16 mouse cellular contexts compared by ENCODE assay signal in the genomic region with DNA sequence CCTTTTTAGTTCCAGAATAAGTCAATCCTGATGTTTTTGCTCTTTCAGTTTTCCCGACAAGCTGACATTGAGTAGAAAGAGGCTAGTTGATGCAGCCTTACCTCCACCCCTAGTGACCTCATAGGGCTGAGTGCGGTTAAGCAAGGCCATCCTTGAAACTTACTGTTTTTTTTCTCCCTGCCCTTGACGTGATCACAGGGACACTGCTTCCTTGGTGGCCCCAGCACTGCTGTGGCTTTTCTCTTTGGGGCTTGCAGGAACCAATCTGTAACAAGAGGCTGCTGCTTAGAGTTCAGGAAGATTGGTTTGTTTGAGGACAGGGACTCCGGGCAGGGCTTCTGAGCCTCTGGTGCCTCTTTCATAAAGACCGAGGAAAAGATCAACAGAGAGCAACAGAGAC. TPM values are rescaled to one million over a fixed set of nuclear protein-coding genes. Genes with fewer than 3 reads are reported as not detected.
DNase-seq lines count a peak whose midpoint lies in the region; ATAC-seq and TF ChIP-seq lines count a peak whose summit lies in the region.
"Had no signal": no experiment of that assay in that cellular context is flagged by ENCODE, and none has a peak within 500 bp of the region (broad histone marks: within the 10 kb centered on the region; RNA-seq: fewer than 3 reads in every experiment).

No protein-coding gene starts in this region.

- H3K4me1 ChIP-seq in forebrain, embryonic 10.5 days, result peaks cover 13% of the 10 kb centered on the region
- H3K4me1 ChIP-seq in forebrain, embryonic 16.5 days (replicated peaks; ENCODE audit: control insufficient read depth, insufficient read depth, low read length), result no peaks in the 10 kb centered on the region
- peaks cover 7% of the 10 kb centered on the region; the same call in 1 of the 2 replicates for H3K4me1 ChIP-seq in lung, postnatal 0 days (ENCODE audit: insufficient read depth, low read depth, low read length)
- peaks cover 24% of the 10 kb centered on the region for H3K4me1 ChIP-seq in embryonic facial prominence, embryonic 13.5 days
- H3K4me1 ChIP-seq in stomach, embryonic 16.5 days (ENCODE audit: control insufficient read depth, insufficient read depth, low read length), result no peaks in the 10 kb centered on the region
- H3K4me1 ChIP-seq: forebrain, embryonic 13.5 days; midbrain, embryonic 15.5 days had no signal

- TF ChIP-seq CTCF in lung, postnatal 0 days (IDR thresholded peaks at IDR 0.05), result no peak

- TF ChIP-seq EP300 in lung, postnatal 0 days (IDR thresholded peaks at IDR 0.05), result no peak

- no peak overlapping the region for H3K9ac ChIP-seq in forebrain, embryonic 16.5 days (replicated peaks; ENCODE audit: low read depth, low read length)
- no peak overlapping the region for H3K9ac ChIP-seq in lung, postnatal 0 days (replicated peaks; ENCODE audit: low read depth)
- 0 out of 2 replicates have a peak overlapping the region, but pooled peaks have one; percentile 21 for H3K9ac ChIP-seq in embryonic facial prominence, embryonic 13.5 days
- no peak overlapping the region for H3K9ac ChIP-seq in stomach, embryonic 16.5 days (ENCODE audit: low read length)
- H3K9ac ChIP-seq: forebrain, embryonic 13.5 days; heart, embryonic 15.5 days; liver, embryonic 12.5 days; lung, embryonic 15.5 days; midbrain, embryonic 15.5 days had no signal

- H3K9me3 ChIP-seq in forebrain, embryonic 10.5 days, result no peaks in the 10 kb centered on the region
- no peaks in the 10 kb centered on the region for H3K9me3 ChIP-seq in forebrain, embryonic 16.5 days (ENCODE audit: control insufficient read depth, low read length)
- H3K9me3 ChIP-seq in lung, postnatal 0 days (ENCODE audit: low read length), result no peaks in the 10 kb centered on the region
- H3K9me3 ChIP-seq in embryonic facial prominence, embryonic 13.5 days, result no peaks in the 10 kb centered on the region
- no peaks in the 10 kb centered on the region for H3K9me3 ChIP-seq in stomach, embryonic 16.5 days (replicated peaks; ENCODE audit: control insufficient read depth, low read length)
- H3K9me3 ChIP-seq: forebrain, embryonic 13.5 days; heart, embryonic 15.5 days; liver, embryonic 12.5 days; lung, embryonic 15.5 days; megakaryocyte, embryonic 14.5 days; midbrain, embryonic 15.5 days had no signal

- 18% methylated on average over 5 of the region's 5 CpGs for WGBS in forebrain, embryonic 10.5 days
- 30% methylated on average over 5 of the region's 5 CpGs for WGBS in forebrain, embryonic 16.5 days
- 37% methylated on average over 5 of the region's 5 CpGs for WGBS in lung, postnatal 0 days
- 10% methylated on average over 5 of the region's 5 CpGs for WGBS in embryonic facial prominence, embryonic 13.5 days
- 45% methylated on average over 5 of the region's 5 CpGs for WGBS in stomach, embryonic 16.5 days

- no peak for DNase-seq in forebrain, embryonic 10.5 days (ENCODE audit: extremely low spot score, low spot score)
- DNase-seq in lung, postnatal 0 days (ENCODE audit: low spot score), result peak; percentile 65
- DNase-seq in lung, postnatal 14 days, result no peak
- DNase-seq in ovary, postnatal 36 days (ENCODE audit: low spot score), result no peak
- no peak for DNase-seq in spleen, postnatal 14 days (ENCODE audit: low spot score in 2 of 2)

- ATAC-seq in forebrain, embryonic 16.5 days, result no peak
- ATAC-seq in lung, postnatal 0 days, result peak; percentile 82
- ATAC-seq in embryonic facial prominence, embryonic 13.5 days (ENCODE audit: insufficient number of reproducible peaks, insufficient read depth, low FRiP score, low TSS enrichment, low read depth), result no peak
- ATAC-seq in stomach, embryonic 16.5 days (ENCODE audit: insufficient read depth, low FRiP score), result no peak
- ATAC-seq: forebrain, embryonic 13.5 days; midbrain, embryonic 15.5 days had no signal

- H3K27me3 ChIP-seq in forebrain, embryonic 10.5 days (ENCODE audit: poor library complexity, severe bottlenecking), result peaks cover 5% of the 10 kb centered on the region; the same call in 1 of the 2 replicates
- H3K27me3 ChIP-seq in forebrain, embryonic 16.5 days (replicated peaks; ENCODE audit: control insufficient read depth, insufficient read depth, low read length), result no peaks in the 10 kb centered on the region
- no peaks in the 10 kb centered on the region for H3K27me3 ChIP-seq in lung, postnatal 0 days (replicated peaks; ENCODE audit: insufficient read depth, low read length)
- H3K27me3 ChIP-seq in embryonic facial prominence, embryonic 13.5 days, result no peaks in the 10 kb centered on the region
- no peaks in the 10 kb centered on the region for H3K27me3 ChIP-seq in stomach, embryonic 16.5 days (ENCODE audit: control insufficient read depth, insufficient read depth, low read length)
- H3K27me3 ChIP-seq: forebrain, embryonic 13.5 days; heart, embryonic 15.5 days; liver, embryonic 12.5 days; lung, embryonic 15.5 days; midbrain, embryonic 15.5 days had no signal

- no peaks in the 10 kb centered on the region for H3K36me3 ChIP-seq in forebrain, embryonic 10.5 days (replicated peaks)
- H3K36me3 ChIP-seq in forebrain, embryonic 16.5 days (ENCODE audit: control insufficient read depth, insufficient read depth), result no peaks in the 10 kb centered on the region
- no peaks in the 10 kb centered on the region for H3K36me3 ChIP-seq in lung, postnatal 0 days (ENCODE audit: insufficient read depth, low read length)
- H3K36me3 ChIP-seq in embryonic facial prominence, embryonic 13.5 days, result no peaks in the 10 kb centered on the region
- no peaks in the 10 kb centered on the region for H3K36me3 ChIP-seq in stomach, embryonic 16.5 days (ENCODE audit: control insufficient read depth, insufficient read depth, low read length)
- H3K36me3 ChIP-seq: heart, embryonic 15.5 days; liver, embryonic 12.5 days; lung, embryonic 15.5 days; midbrain, embryonic 15.5 days had no signal

- H3K27ac ChIP-seq in forebrain, embryonic 10.5 days, result peak overlapping the region; percentile 51
- no peak overlapping the region for H3K27ac ChIP-seq in forebrain, embryonic 16.5 days (ENCODE audit: low read length)
- no peak overlapping the region for H3K27ac ChIP-seq in lung, postnatal 0 days (ENCODE audit: low read length)
- H3K27ac ChIP-seq in embryonic facial prominence, embryonic 13.5 days, result peak overlapping the region; percentile 78
- peak overlapping the region; percentile 5; the same call in 1 of the 2 replicates for H3K27ac ChIP-seq in stomach, embryonic 16.5 days (ENCODE audit: low read length)
- H3K27ac ChIP-seq: forebrain, embryonic 13.5 days; heart, embryonic 15.5 days; liver, embryonic 12.5 days; lung, embryonic 15.5 days; midbrain, embryonic 15.5 days had no signal

- H3K4me3 ChIP-seq in forebrain, embryonic 10.5 days, result no peak overlapping the region
- no peak overlapping the region for H3K4me3 ChIP-seq in forebrain, embryonic 16.5 days (replicated peaks; ENCODE audit: low read length)
- no peak overlapping the region for H3K4me3 ChIP-seq in lung, postnatal 0 days (ENCODE audit: low read depth, low read length)
- no peak overlapping the region for H3K4me3 ChIP-seq in embryonic facial prominence, embryonic 13.5 days
- H3K4me3 ChIP-seq in stomach, embryonic 16.5 days (replicated peaks; ENCODE audit: low read length), result no peak overlapping the region
- H3K4me3 ChIP-seq: forebrain, embryonic 13.5 days; heart, embryonic 15.5 days; liver, embryonic 12.5 days; lung, embryonic 15.5 days; megakaryocyte, embryonic 14.5 days; midbrain, embryonic 15.5 days had no signal

- H3K4me2 ChIP-seq in forebrain, embryonic 16.5 days (ENCODE audit: low read length), result no peak overlapping the region
- no peak overlapping the region for H3K4me2 ChIP-seq in lung, postnatal 0 days (replicated peaks; ENCODE audit: low read depth, low read length)
- H3K4me2 ChIP-seq in embryonic facial prominence, embryonic 13.5 days, result no peak overlapping the region
- H3K4me2 ChIP-seq in stomach, embryonic 16.5 days (ENCODE audit: low read depth, low read length), result no peak overlapping the region
- H3K4me2 ChIP-seq: forebrain, embryonic 13.5 days; heart, embryonic 15.5 days; liver, embryonic 12.5 days; lung, embryonic 15.5 days; midbrain, embryonic 15.5 days had no signal

RNA-seq across cellular contexts. Expression of gene Lipe, which starts 3.5 kb away (rescaled TPM):
- polyA plus RNA-seq in forebrain, embryonic 10.5 days (2016; fragmentation: Nextera tagmentation; extraction: Ambion mirVana), result 7.4 and 7.5 TPM in 2 replicates
- 17.7 and 18.5 TPM in 2 replicates for polyA plus RNA-seq in forebrain, embryonic 16.5 days (2015; fragmentation: Nextera tagmentation; extraction: Ambion mirVana)
- 19.8 and 21.4 TPM in 2 replicates for polyA plus RNA-seq in lung, postnatal 0 days (2015; fragmentation: Nextera tagmentation; extraction: Ambion mirVana)
- polyA plus RNA-seq in embryonic facial prominence, embryonic 13.5 days (2015; fragmentation: Nextera tagmentation; extraction: Ambion mirVana), result 9.5 and 9.9 TPM in 2 replicates
- 10.6 and 10.9 TPM in 2 replicates for polyA plus RNA-seq in stomach, embryonic 16.5 days (2015; fragmentation: Nextera tagmentation; extraction: Ambion mirVana)

RNA-seq across cellular contexts. Expression of gene Cxcl17, which starts 10.7 kb away (rescaled TPM):
- 0.43 and 0.71 TPM in 2 replicates for polyA plus RNA-seq in forebrain, embryonic 10.5 days (2016; fragmentation: Nextera tagmentation; extraction: Ambion mirVana)
- 0.34 and 0.96 TPM in 2 replicates for polyA plus RNA-seq in forebrain, embryonic 16.5 days (2015; fragmentation: Nextera tagmentation; extraction: Ambion mirVana)
- 31.9 and 38.1 TPM in 2 replicates for polyA plus RNA-seq in lung, postnatal 0 days (2015; fragmentation: Nextera tagmentation; extraction: Ambion mirVana)
- 0.85 TPM in 1 of 2 replicates, not detected in the other for polyA plus RNA-seq in embryonic facial prominence, embryonic 13.5 days (2015; fragmentation: Nextera tagmentation; extraction: Ambion mirVana)
- polyA plus RNA-seq in stomach, embryonic 16.5 days (2015; fragmentation: Nextera tagmentation; extraction: Ambion mirVana), result 0.61 and 0.64 TPM in 2 replicates
- polyA plus RNA-seq: gonadal fat pad, adult 2 months; liver, embryonic 12.5 days; small intestine, adult 2 months had no signal

RNA-seq across cellular contexts. Expression of gene Cnfn, which starts 32.5 kb away (rescaled TPM):
- not detected in 2 replicates for polyA plus RNA-seq in forebrain, embryonic 10.5 days (2016; fragmentation: Nextera tagmentation; extraction: Ambion mirVana)
- polyA plus RNA-seq in forebrain, embryonic 16.5 days (2015; fragmentation: Nextera tagmentation; extraction: Ambion mirVana), result 0.50 TPM in 1 of 2 replicates, not detected in the other
- not detected in 2 replicates for polyA plus RNA-seq in lung, postnatal 0 days (2015; fragmentation: Nextera tagmentation; extraction: Ambion mirVana)
- 4.4 and 7.0 TPM in 2 replicates for polyA plus RNA-seq in embryonic facial prominence, embryonic 13.5 days (2015; fragmentation: Nextera tagmentation; extraction: Ambion mirVana)
- polyA plus RNA-seq in stomach, embryonic 16.5 days (2015; fragmentation: Nextera tagmentation; extraction: Ambion mirVana), result 1,223 and 2,187 TPM in 2 replicates
- polyA plus RNA-seq: forebrain, embryonic 13.5 days; gonadal fat pad, adult 2 months; liver, embryonic 12.5 days; midbrain, embryonic 15.5 days had no signal

Comparison
In these comparisons a context has a peak if more than half of its experiments do, and no peak if none do; other contexts are left out.
1. H3K27ac ChIP-seq: peak in forebrain, embryonic 10.5 days (single experiment), embryonic facial prominence, embryonic 13.5 days (single experiment) and stomach, embryonic 16.5 days (single experiment); none in forebrain, embryonic 16.5 days (single experiment) and lung, postnatal 0 days (single experiment).
2. RNA of gene Cxcl17, which starts 10.7 kb away (polyA plus RNA-seq): 31.9 to 38.1 TPM in lung, postnatal 0 days; 0.34 to 0.96 TPM in forebrain, embryonic 16.5 days, 0.43 to 0.71 TPM in forebrain, embryonic 10.5 days, 0.61 to 0.64 TPM in stomach, embryonic 16.5 days and 0.85 TPM in embryonic facial prominence, embryonic 13.5 days; every median in the first group is over 10 times any median in the second.
3. RNA of gene Cnfn, which starts 32.5 kb away (polyA plus RNA-seq): 1,223 to 2,187 TPM in stomach, embryonic 16.5 days; 4.4 to 7.0 TPM in embryonic facial prominence, embryonic 13.5 days, not detected in forebrain, embryonic 10.5 days, 0.50 TPM in forebrain, embryonic 16.5 days and not detected in lung, postnatal 0 days; every median in the first group is over 100 times any median in the second.